Mouse (Mus musculus) heart, postnatal 0 days (tissue): Measurements from ENCODE around the gene Kmt2c.
"Not testable (repeated sequence)": the region's sequence is repeated elsewhere in the genome, so short reads cannot be mapped to it uniquely, and the experiment has no call there.

Source experiments
- CTCF ChIP-seq: IDR thresholded peaks from 2 replicates; pipeline ENCODE4 v1.5.1; 2016; ENCODE audit warnings: antibody characterized with exemption, control low read depth, low read depth
- EP300 ChIP-seq: IDR thresholded peaks from 2 replicates; pipeline ENCODE4 v1.6.1; 2016; ENCODE audit warnings: antibody characterized with exemption, low read depth

- TF ChIP-seq CTCF, EP300: not testable (repeated sequence)
Observed at GRCm38 (mm10) chr5:25455432-25455831, 43.2 kb downstream of the Kmt2c start.
